Mouse (Mus musculus): Measurements from ENCODE around the gene Mamdc4.

DNA sequence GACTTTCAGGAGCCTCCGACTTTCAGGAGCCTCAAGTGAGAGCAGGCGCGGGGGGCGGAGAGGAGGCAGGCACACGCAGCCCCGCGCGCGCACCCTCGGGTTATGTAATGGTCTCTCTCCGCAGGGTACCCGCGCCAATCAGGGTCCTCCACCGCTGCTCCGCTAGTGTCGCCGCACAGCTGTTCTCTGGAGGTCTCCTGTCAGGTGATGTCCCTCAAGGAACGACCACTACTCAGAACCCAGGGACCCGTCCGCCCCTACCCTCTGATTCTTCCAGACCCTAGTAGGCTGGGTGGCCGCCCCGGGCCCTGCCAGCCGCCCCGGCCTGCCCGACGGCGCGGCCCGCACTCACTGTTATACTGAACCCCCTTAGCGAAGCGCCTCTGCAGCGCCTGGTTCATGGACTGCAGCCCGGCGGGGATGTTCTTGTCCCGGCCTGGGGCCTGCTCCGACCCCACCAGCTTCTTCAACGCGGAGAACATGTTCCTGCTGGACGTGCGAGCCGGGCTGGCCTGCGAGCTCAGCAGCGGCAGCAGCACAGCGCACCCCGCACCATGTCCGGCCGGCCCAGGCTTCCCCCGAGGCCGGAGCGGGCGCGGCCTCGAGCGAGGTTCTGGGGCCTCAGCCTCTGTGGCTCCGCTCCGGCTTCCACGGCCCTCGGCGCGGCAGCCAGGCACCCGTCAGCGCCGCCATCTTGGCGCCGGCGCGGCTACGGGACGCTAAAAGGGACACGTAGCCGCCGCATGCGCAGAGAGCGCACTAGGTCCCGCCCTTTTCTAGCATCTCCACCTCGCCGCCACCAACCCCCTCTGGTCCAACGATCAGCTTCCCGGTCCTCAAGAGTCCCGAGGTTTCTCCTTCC is 33.3 kb upstream of the Mamdc4 start, which contains the start of gene Rabl6:
- no peak for TF ChIP-seq POLR2A (IDR thresholded peaks at IDR 0.05; ENCODE audit: borderline replicate concordance, low read depth, low read length)
- TF ChIP-seq CTCF (IDR thresholded peaks at IDR 0.05; ENCODE audit: low read depth, low read length): no peak

All from bone marrow macrophage, adult 2 months (primary cell).